ENCODE assay signal across 8 mouse cellular contexts in the genomic region with DNA sequence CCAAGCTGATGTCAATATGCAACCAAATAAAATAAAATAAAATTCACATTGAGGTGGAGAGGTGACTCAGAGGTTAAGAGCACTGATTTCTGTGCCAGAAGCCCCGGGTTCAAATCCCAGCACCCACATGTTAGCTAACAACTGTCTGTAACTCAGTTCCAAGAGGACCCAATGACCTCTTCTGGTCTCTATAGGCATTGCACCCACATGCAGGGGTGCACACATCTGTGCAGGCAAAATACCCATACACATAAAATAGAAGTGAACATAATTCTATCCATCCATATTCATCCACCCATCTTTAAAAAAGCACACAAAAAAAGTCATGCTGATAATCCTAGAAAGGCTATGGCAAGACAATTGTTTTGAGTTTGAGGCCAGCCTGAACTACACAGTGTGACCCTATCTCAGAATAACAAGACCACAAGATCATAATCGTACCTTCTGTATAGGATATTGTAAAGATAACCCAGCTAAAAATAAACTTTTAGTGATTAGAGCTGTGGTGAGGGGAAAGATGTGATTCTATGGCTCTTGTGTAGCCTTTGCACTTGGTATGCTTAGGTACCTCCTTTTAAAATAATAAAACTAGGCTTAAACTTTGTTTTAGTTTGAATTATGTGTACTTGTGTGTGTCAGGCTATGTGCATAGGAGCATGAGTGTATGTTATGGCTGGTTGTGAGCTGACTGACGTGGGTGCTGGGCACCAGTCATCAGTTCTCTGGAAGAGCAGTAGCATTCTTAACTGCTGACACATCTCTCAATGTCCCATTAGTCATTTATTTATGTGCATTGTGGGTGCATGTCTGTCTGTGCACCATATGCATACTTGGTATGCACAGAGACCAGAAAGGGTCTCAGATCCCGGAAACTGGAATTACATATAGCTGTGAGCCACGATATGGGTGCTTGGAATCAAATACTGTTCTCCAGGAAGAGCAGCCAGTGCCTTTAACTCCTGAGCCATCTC. TPM values are rescaled to one million over a fixed set of nuclear protein-coding genes. Genes with fewer than 3 reads are reported as not detected.
DNase-seq lines count a peak whose midpoint lies in the region; ATAC-seq and TF ChIP-seq lines count a peak whose summit lies in the region.

No protein-coding gene starts in this region.

- DNase-seq in forebrain, embryonic 10.5 days (ENCODE audit: extremely low spot score, low spot score), result no peak
- DNase-seq in forebrain, embryonic 11.5 days (ENCODE audit: low spot score), result no peak
- no peak for DNase-seq in lung, postnatal 0 days (ENCODE audit: low spot score)
- DNase-seq in lung, postnatal 4 days, result no peak
- no peak for DNase-seq in limb, embryonic 11.5 days (ENCODE audit: low spot score)
- no peak for DNase-seq in stomach, postnatal 0 days (ENCODE audit: low spot score)
- DNase-seq in layer of hippocampus, postnatal 25 days (ENCODE audit: extremely low spot score in 1 of 2, low spot score in 1 of 2), result no peak
- no peak for DNase-seq in left cerebral cortex, postnatal 10 days (ENCODE audit: extremely low spot score in 1 of 2, low spot score in 2 of 2)

- H3K9me3 ChIP-seq in forebrain, embryonic 10.5 days, result no peaks in the 10 kb centered on the region
- H3K9me3 ChIP-seq in forebrain, embryonic 11.5 days (ENCODE audit: control insufficient read depth, low read length), result no peaks in the 10 kb centered on the region
- no peaks in the 10 kb centered on the region for H3K9me3 ChIP-seq in lung, postnatal 0 days (ENCODE audit: low read length)
- H3K9me3 ChIP-seq in limb, embryonic 11.5 days (ENCODE audit: control insufficient read depth, low read length), result no peaks in the 10 kb centered on the region
- no peaks in the 10 kb centered on the region for H3K9me3 ChIP-seq in stomach, postnatal 0 days (ENCODE audit: control insufficient read depth, low read length)

- H3K36me3 ChIP-seq in forebrain, embryonic 10.5 days (replicated peaks), result peaks cover 36% of the 10 kb centered on the region
- H3K36me3 ChIP-seq in forebrain, embryonic 11.5 days (ENCODE audit: control insufficient read depth, insufficient read depth, low read length), result no peaks in the 10 kb centered on the region
- no peaks in the 10 kb centered on the region for H3K36me3 ChIP-seq in lung, postnatal 0 days (ENCODE audit: insufficient read depth, low read length)
- H3K36me3 ChIP-seq in limb, embryonic 11.5 days (ENCODE audit: control insufficient read depth, insufficient read depth, low read length), result no peaks in the 10 kb centered on the region; the same call in 1 of the 2 replicates
- H3K36me3 ChIP-seq in stomach, postnatal 0 days (ENCODE audit: control insufficient read depth, insufficient read depth, low read length), result no peaks in the 10 kb centered on the region

- H3K4me2 ChIP-seq in forebrain, embryonic 11.5 days (ENCODE audit: low read depth, low read length, severe bottlenecking), result no peak overlapping the region
- H3K4me2 ChIP-seq in lung, postnatal 0 days (replicated peaks; ENCODE audit: low read depth, low read length), result peak overlapping the region; percentile 45; the same call in 1 of the 2 replicates
- peak overlapping the region; percentile 45 for H3K4me2 ChIP-seq in limb, embryonic 11.5 days (ENCODE audit: low read depth, severe bottlenecking)
- H3K4me2 ChIP-seq in stomach, postnatal 0 days (replicated peaks; ENCODE audit: low read depth), result peak overlapping the region; percentile 43; the same call in 1 of the 2 replicates

- intact Hi-C loops in left cerebral cortex, postnatal 10 days (cut with DNase I), result loop anchor here (5.0 kb wide), 1 partner anchor 165 kb away; no protein-coding TSS in a partner anchor

- ATAC-seq in forebrain, embryonic 11.5 days (replicated peaks; ENCODE audit: low FRiP score), result no peak
- no peak for ATAC-seq in lung, postnatal 0 days
- ATAC-seq in limb, embryonic 11.5 days (ENCODE audit: insufficient number of reproducible peaks, low FRiP score, low TSS enrichment, low read depth), result no peak
- ATAC-seq in stomach, postnatal 0 days (ENCODE audit: low FRiP score, low TSS enrichment), result no peak

- peak; percentile 6; the same call in 1 of the 2 replicates for TF ChIP-seq CTCF in lung, postnatal 0 days (IDR thresholded peaks at IDR 0.05)
- TF ChIP-seq CTCF in stomach, postnatal 0 days (IDR thresholded peaks at IDR 0.05; ENCODE audit: low read depth), result no peak

- 90% methylated on average over 5 of the region's 5 CpGs for WGBS in forebrain, embryonic 10.5 days
- 90% methylated on average over 5 of the region's 5 CpGs for WGBS in forebrain, embryonic 11.5 days
- WGBS in lung, postnatal 0 days, result 67% methylated on average over 5 of the region's 5 CpGs
- 78% methylated on average over 5 of the region's 5 CpGs for WGBS in limb, embryonic 11.5 days
- WGBS in stomach, postnatal 0 days, result 78% methylated on average over 5 of the region's 5 CpGs

- TF ChIP-seq EP300 in lung, postnatal 0 days (IDR thresholded peaks at IDR 0.05), result no peak
- TF ChIP-seq EP300 in stomach, postnatal 0 days (optimal IDR thresholded peaks at IDR 0.05), result no peak

- no peaks in the 10 kb centered on the region for H3K27me3 ChIP-seq in forebrain, embryonic 10.5 days (ENCODE audit: poor library complexity, severe bottlenecking)
- no peaks in the 10 kb centered on the region for H3K27me3 ChIP-seq in forebrain, embryonic 11.5 days (ENCODE audit: control insufficient read depth, insufficient read depth, low read length)
- no peaks in the 10 kb centered on the region for H3K27me3 ChIP-seq in lung, postnatal 0 days (replicated peaks; ENCODE audit: insufficient read depth, low read length)
- H3K27me3 ChIP-seq in limb, embryonic 11.5 days (ENCODE audit: control insufficient read depth, insufficient read depth, low read length), result no peaks in the 10 kb centered on the region
- H3K27me3 ChIP-seq in stomach, postnatal 0 days (ENCODE audit: control insufficient read depth, insufficient read depth, low read length), result no peaks in the 10 kb centered on the region

- peaks cover 21% of the 10 kb centered on the region for H3K4me1 ChIP-seq in forebrain, embryonic 10.5 days
- H3K4me1 ChIP-seq in forebrain, embryonic 11.5 days (replicated peaks; ENCODE audit: control insufficient read depth, insufficient read depth, low read length), result peaks cover 6% of the 10 kb centered on the region; the same call in 1 of the 2 replicates
- peaks cover 7% of the 10 kb centered on the region; the same call in 1 of the 2 replicates for H3K4me1 ChIP-seq in lung, postnatal 0 days (ENCODE audit: insufficient read depth, low read depth, low read length)
- 0 out of 2 replicates have a peak, but pooled peaks cover 4% of the 10 kb centered on the region for H3K4me1 ChIP-seq in limb, embryonic 11.5 days (ENCODE audit: control insufficient read depth, insufficient read depth, low read length)
- no peaks in the 10 kb centered on the region for H3K4me1 ChIP-seq in stomach, postnatal 0 days (replicated peaks; ENCODE audit: control insufficient read depth, insufficient read depth)

- peak overlapping the region; percentile 84 for H3K27ac ChIP-seq in forebrain, embryonic 10.5 days
- H3K27ac ChIP-seq in forebrain, embryonic 11.5 days (ENCODE audit: low read depth, low read length), result no peak overlapping the region
- H3K27ac ChIP-seq in lung, postnatal 0 days (ENCODE audit: low read length), result no peak overlapping the region
- H3K27ac ChIP-seq in limb, embryonic 11.5 days (replicated peaks; ENCODE audit: low read depth, low read length), result no peak overlapping the region
- 0 out of 2 replicates have a peak overlapping the region, but pooled peaks have one; percentile 36 for H3K27ac ChIP-seq in stomach, postnatal 0 days (replicated peaks)

- no peak overlapping the region for H3K4me3 ChIP-seq in forebrain, embryonic 10.5 days
- H3K4me3 ChIP-seq in forebrain, embryonic 11.5 days (ENCODE audit: low read depth, low read length), result no peak overlapping the region
- H3K4me3 ChIP-seq in lung, postnatal 0 days (ENCODE audit: low read depth, low read length), result no peak overlapping the region
- H3K4me3 ChIP-seq in limb, embryonic 11.5 days (ENCODE audit: low read depth, low read length), result no peak overlapping the region
- 0 out of 2 replicates have a peak overlapping the region, but pooled peaks have one; percentile 23 for H3K4me3 ChIP-seq in stomach, postnatal 0 days (ENCODE audit: low read depth, low read length)

- H3K9ac ChIP-seq in forebrain, embryonic 11.5 days (ENCODE audit: low read length), result no peak overlapping the region
- no peak overlapping the region for H3K9ac ChIP-seq in lung, postnatal 0 days (replicated peaks; ENCODE audit: low read depth)
- H3K9ac ChIP-seq in limb, embryonic 11.5 days (ENCODE audit: low read length), result no peak overlapping the region
- H3K9ac ChIP-seq in stomach, postnatal 0 days (ENCODE audit: low read length), result peak overlapping the region; percentile 18; the same call in 1 of the 2 replicates

RNA-seq across cellular contexts. Expression of a gene that starts 3.1 kb away (rescaled TPM):
- polyA plus RNA-seq in forebrain, embryonic 10.5 days (2016; fragmentation: Nextera tagmentation; extraction: Ambion mirVana), result 118 and 123 TPM in 2 replicates
- 107 and 110 TPM in 2 replicates for polyA plus RNA-seq in forebrain, embryonic 11.5 days (2014; fragmentation: Nextera tagmentation; extraction: Ambion mirVana)
- polyA plus RNA-seq in lung, postnatal 0 days (2015; fragmentation: Nextera tagmentation; extraction: Ambion mirVana), result 29.4 TPM in 2 replicates
- polyA plus RNA-seq in limb, embryonic 11.5 days (2014; fragmentation: Nextera tagmentation; extraction: Ambion mirVana), result 111 and 121 TPM in 2 replicates
- polyA plus RNA-seq in stomach, postnatal 0 days (2015; fragmentation: Nextera tagmentation; extraction: Ambion mirVana), result 55.8 and 57.0 TPM in 2 replicates
- total RNA-seq in layer of hippocampus, postnatal 25 days (2021), result 10 to 100 TPM; 46.3 to 49.6 TPM
- 10 to 100 TPM; 46.7 to 50.2 TPM for total RNA-seq in left cerebral cortex, postnatal 10 days (2021)

RNA-seq across cellular contexts. Expression of a gene that starts 38.8 kb away (rescaled TPM):
- 0.12 and 0.14 TPM in 2 replicates for polyA plus RNA-seq in forebrain, embryonic 10.5 days (2016; fragmentation: Nextera tagmentation; extraction: Ambion mirVana)
- 2.1 and 2.3 TPM in 2 replicates for polyA plus RNA-seq in forebrain, embryonic 11.5 days (2014; fragmentation: Nextera tagmentation; extraction: Ambion mirVana)
- polyA plus RNA-seq in lung, postnatal 0 days (2015; fragmentation: Nextera tagmentation; extraction: Ambion mirVana), result not detected in 2 replicates
- polyA plus RNA-seq in limb, embryonic 11.5 days (2014; fragmentation: Nextera tagmentation; extraction: Ambion mirVana), result not detected in 2 replicates
- 0.62 and 1.0 TPM in 2 replicates for polyA plus RNA-seq in stomach, postnatal 0 days (2015; fragmentation: Nextera tagmentation; extraction: Ambion mirVana)
- total RNA-seq in layer of hippocampus, postnatal 25 days (2021), result 10 to 100 TPM; 50.7 to 53.7 TPM
- total RNA-seq in left cerebral cortex, postnatal 10 days (2021), result 10 to 100 TPM; 47.7 to 50.8 TPM

Comparison
In these comparisons a context has a peak if more than half of its experiments do, and no peak if none do; other contexts are left out.
1. H3K27ac ChIP-seq: peak in forebrain, embryonic 10.5 days (single experiment) and stomach, postnatal 0 days (single experiment); none in forebrain, embryonic 11.5 days (single experiment), lung, postnatal 0 days (single experiment) and limb, embryonic 11.5 days (single experiment).